Mouse (Mus musculus) embryonic facial prominence, embryonic 13.5 days (tissue): ENCODE results near the gene Plekha7. TPM values are rescaled to one million over a fixed set of nuclear protein-coding genes. Genes with fewer than 3 reads are reported as not detected.

Experiments used
- ATAC-seq: fragments of 200-750 bp; cut with Nextera tagmentation; 2 replicates; pipeline ENCODE4 v1.8.0; 2017; ENCODE audit warnings: low read depth; ENCODE audit not compliant: insufficient number of reproducible peaks, insufficient read depth, low FRiP score, low TSS enrichment
- H3K27ac ChIP-seq: fragments of 300-500 bp; sonication (generic); 2 replicates; pipeline ENCODE4 v1.5.1; 2015; ENCODE audit warnings: moderate library complexity, mild to moderate bottlenecking, inconsistent platforms
- H3K27me3 ChIP-seq: fragments of 300-500 bp; sonication (generic); 2 replicates; pipeline ENCODE4 v1.6.1; 2015; ENCODE audit warnings: mild to moderate bottlenecking, inconsistent platforms
- H3K36me3 ChIP-seq: fragments of 300-500 bp; sonication (generic); 2 replicates; pipeline ENCODE4 v1.6.1; 2015; ENCODE audit warnings: mild to moderate bottlenecking, inconsistent platforms
- H3K4me1 ChIP-seq: fragments of 300-500 bp; sonication (generic); 2 replicates; pipeline ENCODE4 v1.6.1; 2015; ENCODE audit warnings: inconsistent platforms
- H3K4me2 ChIP-seq: fragments of 300-500 bp; sonication (generic); 2 replicates; pipeline ENCODE4 v1.6.1; 2015; ENCODE audit warnings: moderate library complexity, mild to moderate bottlenecking, inconsistent platforms
- H3K4me3 ChIP-seq: fragments of 300-500 bp; sonication (generic); 2 replicates; pipeline ENCODE4 v1.5.1; 2015; ENCODE audit warnings: mild to moderate bottlenecking, inconsistent platforms
- H3K9ac ChIP-seq: fragments of 300-500 bp; sonication (generic); 2 replicates; pipeline ENCODE4 v1.6.1; 2015; ENCODE audit warnings: mild to moderate bottlenecking, inconsistent platforms
- H3K9me3 ChIP-seq: fragments of 300-500 bp; sonication (generic); 2 replicates; pipeline ENCODE4 v1.6.1; 2016; ENCODE audit warnings: inconsistent platforms
- WGBS: fragments of 180-500 bp; shearing (Covaris S2); methylation state at CpG from one replicate; pipeline ENCODE4 v1.1.7; 2015; ENCODE audit warnings: mixed read lengths; 5-methylcytosine and 5-hydroxymethylcytosine counted together
- polyA plus RNA-seq: library from polyadenylated mRNA; unstranded; fragments of >200 nt; fragmentation: Nextera tagmentation; extraction: Ambion mirVana; gene quantifications from 2 replicates; pipeline ENCODE4 v1.2.1, GENCODE M21; 2015

Gene Plekha7
- polyA plus RNA-seq, 1 experiment from 2014 or later = 10.9 TPM

DNA sequence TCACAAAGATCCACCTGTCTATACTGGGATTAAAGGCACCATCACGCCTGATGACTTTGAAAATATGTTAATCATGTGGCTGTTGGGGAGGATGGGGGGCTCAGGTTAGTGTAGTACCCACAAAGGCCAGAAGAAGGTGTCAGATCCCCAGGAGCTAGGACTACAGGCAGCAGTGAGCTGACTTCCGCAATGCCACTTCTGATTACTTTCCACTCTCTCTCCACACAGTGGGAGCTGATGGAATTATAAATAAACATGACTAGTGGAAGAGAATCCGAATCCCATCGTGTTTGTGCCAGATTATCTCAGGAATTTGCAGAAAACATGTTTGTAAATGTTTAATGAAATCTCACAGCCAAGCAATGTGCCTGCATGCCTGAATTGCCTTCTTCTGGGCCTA lies 46.1 kb downstream of the Plekha7 start:
- Histone ChIP-seq H3K27me3 (no peaks in the 10 kb centered on the region), H3K4me3 (no peak overlapping the region), H3K9me3 (no peaks in the 10 kb centered on the region), H3K36me3 (no peaks in the 10 kb centered on the region), H3K9ac (no peak overlapping the region), H3K4me1 (peaks cover 13% of the 10 kb centered on the region), H3K4me2 (no peak overlapping the region), H3K27ac (no peak overlapping the region)
- ATAC-seq = no peak
- 41% methylated on average over 4 of the region's 4 CpGs for WGBS

DNA sequence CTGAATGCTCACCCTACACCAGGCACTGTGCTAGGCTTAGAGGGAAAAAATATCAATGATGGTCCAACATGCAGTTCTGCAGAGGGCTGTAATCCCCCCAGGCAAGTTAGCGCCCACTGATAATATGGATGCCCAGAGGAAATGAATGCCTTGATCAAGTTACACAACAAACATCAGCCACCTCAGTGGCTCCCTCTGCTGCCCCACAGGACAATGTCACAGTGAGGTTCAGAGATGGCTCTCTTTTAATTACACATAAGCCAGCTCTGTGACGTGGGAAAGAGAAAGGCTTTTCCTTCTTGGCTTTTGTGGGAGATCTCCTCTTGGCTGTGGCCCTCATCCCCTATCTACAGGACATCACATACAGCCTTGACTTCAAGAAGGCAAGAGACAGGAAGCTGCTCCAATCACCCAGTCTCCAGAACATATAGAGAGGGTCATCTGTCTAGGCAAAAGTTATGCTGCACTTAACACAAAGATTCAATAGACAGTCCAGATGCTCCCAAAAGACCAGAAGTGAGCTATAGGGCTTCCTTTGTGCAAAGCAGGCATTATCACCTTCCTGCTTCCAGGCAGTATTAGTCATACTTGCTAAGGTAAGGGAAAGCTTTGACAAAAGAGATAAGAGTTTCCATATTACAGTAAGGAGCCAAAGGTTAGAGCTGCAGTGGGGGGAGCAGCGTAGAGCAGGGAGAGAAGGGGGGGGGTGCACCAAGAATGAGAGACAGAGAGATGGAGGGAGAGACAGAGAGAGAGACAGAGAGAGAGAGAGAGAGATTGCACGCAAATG lies 47.2 kb downstream of the Plekha7 start:
- WGBS = 57% methylated on average over 4 of the region's 4 CpGs
- no peak overlapping the region for H3K27ac ChIP-seq
- no peak overlapping the region for H3K9ac ChIP-seq
- H3K27me3 ChIP-seq = 0 out of 2 replicates have a peak, but pooled peaks cover under 1% of the 10 kb centered on the region
- H3K9me3 ChIP-seq = no peaks in the 10 kb centered on the region
- no peak for ATAC-seq
- H3K4me3 ChIP-seq = no peak overlapping the region
- no peak overlapping the region for H3K4me2 ChIP-seq
- H3K36me3 ChIP-seq = no peaks in the 10 kb centered on the region
- peaks cover 13% of the 10 kb centered on the region for H3K4me1 ChIP-seq

- ATAC-seq = no peak
- 0 out of 2 replicates have a peak, but pooled peaks cover 6% of the 10 kb centered on the region for H3K4me1 ChIP-seq
- H3K9me3 ChIP-seq = no peaks in the 10 kb centered on the region
- no peak overlapping the region for H3K27ac ChIP-seq
- 0 out of 2 replicates have a peak, but pooled peaks cover 3% of the 10 kb centered on the region for H3K27me3 ChIP-seq
- H3K4me2 ChIP-seq = no peak overlapping the region
- no peak overlapping the region for H3K4me3 ChIP-seq
- WGBS = 79% methylated on average over 17 of the region's 17 CpGs
- H3K9ac ChIP-seq = no peak overlapping the region
- H3K36me3 ChIP-seq = no peaks in the 10 kb centered on the region
Measured at GRCm38 (mm10) chr7:116258464-116259185, 49.6 kb downstream of the Plekha7 start.

GRCm38 (mm10) chr7:116257953-116258352 lies 50.2 kb downstream of the Plekha7 start:
- 84% methylated on average over 10 of the region's 10 CpGs for WGBS
- Histone ChIP-seq H3K4me1 (no peaks in the 10 kb centered on the region), H3K4me3 (no peak overlapping the region), H3K27me3 (0 out of 2 replicates have a peak, but pooled peaks cover 3% of the 10 kb centered on the region), H3K4me2 (no peak overlapping the region), H3K9ac (no peak overlapping the region), H3K36me3 (no peaks in the 10 kb centered on the region), H3K27ac (no peak overlapping the region), H3K9me3 (no peaks in the 10 kb centered on the region)
- ATAC-seq = no peak

DNA sequence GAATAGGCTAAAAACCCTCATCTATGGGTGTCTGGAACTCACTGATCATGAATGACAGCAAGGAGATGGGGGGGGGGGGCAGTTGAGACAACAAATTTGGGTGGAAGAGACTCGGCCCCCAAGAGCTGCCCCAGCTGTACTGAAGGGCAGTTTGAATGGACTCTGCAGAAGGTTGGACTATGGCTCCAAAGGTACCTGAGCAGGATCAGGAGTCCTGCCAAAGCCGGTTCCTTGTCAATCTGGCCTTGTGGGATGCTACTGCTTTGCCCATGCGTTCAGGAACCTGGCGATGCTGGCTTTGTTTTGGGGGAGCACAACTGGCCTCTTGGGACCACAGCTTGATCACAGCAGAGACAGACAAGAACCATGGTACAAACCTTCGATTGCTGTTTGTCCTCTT lies 52.5 kb downstream of the Plekha7 start:
- WGBS = 76% methylated on average over 5 of the region's 5 CpGs
- no peak for ATAC-seq
- Histone ChIP-seq H3K4me3 (no peak overlapping the region), H3K4me1 (no peaks in the 10 kb centered on the region), H3K27ac (no peak overlapping the region), H3K4me2 (no peak overlapping the region), H3K9ac (no peak overlapping the region), H3K36me3 (no peaks in the 10 kb centered on the region), H3K27me3 (peaks cover 6% of the 10 kb centered on the region; the same call in 1 of the 2 replicates), H3K9me3 (no peaks in the 10 kb centered on the region)

- no peaks in the 10 kb centered on the region for H3K36me3 ChIP-seq
- H3K9me3 ChIP-seq = no peaks in the 10 kb centered on the region
- no peak for ATAC-seq
- no peak overlapping the region for H3K4me3 ChIP-seq
- H3K4me1 ChIP-seq = no peaks in the 10 kb centered on the region
- H3K27me3 ChIP-seq = peaks cover 6% of the 10 kb centered on the region; the same call in 1 of the 2 replicates
- H3K9ac ChIP-seq = no peak overlapping the region
- 89% methylated on average over 5 of the region's 5 CpGs for WGBS
- H3K4me2 ChIP-seq = no peak overlapping the region
- H3K27ac ChIP-seq = no peak overlapping the region
Measured at GRCm38 (mm10) chr7:116254660-116255059, 53.5 kb downstream of the Plekha7 start.

GRCm38 (mm10) chr7:116252470-116252869 lies 55.7 kb downstream of the Plekha7 start:
- H3K4me3 ChIP-seq = no peak overlapping the region
- no peaks in the 10 kb centered on the region for H3K36me3 ChIP-seq
- 0 out of 2 replicates have a peak, but pooled peaks cover 4% of the 10 kb centered on the region for H3K9me3 ChIP-seq
- no peak overlapping the region for H3K4me2 ChIP-seq
- peaks cover 6% of the 10 kb centered on the region; the same call in 1 of the 2 replicates for H3K27me3 ChIP-seq
- H3K27ac ChIP-seq = no peak overlapping the region
- ATAC-seq = no peak
- no peak overlapping the region for H3K9ac ChIP-seq
- WGBS = 83% methylated on average over 4 of the region's 4 CpGs
- no peaks in the 10 kb centered on the region for H3K4me1 ChIP-seq

DNA sequence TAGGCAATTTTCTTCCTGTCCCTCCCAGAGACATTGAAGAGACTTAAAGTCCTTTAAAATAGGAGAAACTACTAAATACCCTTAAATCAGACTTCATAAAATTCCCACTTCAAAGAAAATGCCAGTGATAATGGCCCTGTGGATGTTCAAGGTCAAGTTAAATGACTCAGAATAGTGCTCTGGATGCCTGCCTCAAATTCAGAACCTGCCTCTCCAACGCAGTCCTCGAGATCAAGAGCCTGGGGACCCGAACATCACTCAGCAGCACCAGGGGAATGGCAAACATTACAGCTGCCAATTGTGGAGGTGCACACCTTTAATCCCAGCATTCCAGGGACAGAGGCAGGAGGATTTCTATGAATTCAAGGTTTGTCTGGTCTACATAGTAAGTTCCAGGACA lies 56.7 kb downstream of the Plekha7 start:
- Histone ChIP-seq H3K9ac (no peak overlapping the region), H3K4me2 (no peak overlapping the region), H3K27me3 (peaks cover 6% of the 10 kb centered on the region; the same call in 1 of the 2 replicates), H3K36me3 (no peaks in the 10 kb centered on the region), H3K4me3 (no peak overlapping the region), H3K27ac (no peak overlapping the region), H3K4me1 (peaks cover 8% of the 10 kb centered on the region), H3K9me3 (0 out of 2 replicates have a peak, but pooled peaks cover 4% of the 10 kb centered on the region)
- WGBS = 71% methylated on average over 3 of the region's 3 CpGs
- ATAC-seq = no peak

GRCm38 (mm10) chr7:116248536-116248935 lies 59.6 kb downstream of the Plekha7 start:
- ATAC-seq = no peak
- Histone ChIP-seq H3K27me3 (peaks cover 4% of the 10 kb centered on the region; the same call in 1 of the 2 replicates), H3K4me3 (no peak overlapping the region), H3K9ac (no peak overlapping the region), H3K4me1 (peaks cover 19% of the 10 kb centered on the region), H3K9me3 (0 out of 2 replicates have a peak, but pooled peaks cover 4% of the 10 kb centered on the region), H3K36me3 (no peaks in the 10 kb centered on the region), H3K27ac (no peak overlapping the region), H3K4me2 (no peak overlapping the region)
- WGBS = 93% methylated on average over 11 of the region's 11 CpGs

- no peaks in the 10 kb centered on the region for H3K36me3 ChIP-seq
- ATAC-seq = no peak
- no peak overlapping the region for H3K27ac ChIP-seq
- peak overlapping the region; percentile 12; the same call in 1 of the 2 replicates for H3K4me3 ChIP-seq
- H3K27me3 ChIP-seq = peaks cover 4% of the 10 kb centered on the region; the same call in 1 of the 2 replicates
- H3K9ac ChIP-seq = no peak overlapping the region
- 0 out of 2 replicates have a peak, but pooled peaks cover 4% of the 10 kb centered on the region for H3K9me3 ChIP-seq
- WGBS = 5% methylated on average over 7 of the region's 7 CpGs
- peak overlapping the region; percentile 51 for H3K4me2 ChIP-seq
- peaks cover 19% of the 10 kb centered on the region for H3K4me1 ChIP-seq
Measured at GRCm38 (mm10) chr7:116247377-116247729, 60.8 kb downstream of the Plekha7 start.

DNA sequence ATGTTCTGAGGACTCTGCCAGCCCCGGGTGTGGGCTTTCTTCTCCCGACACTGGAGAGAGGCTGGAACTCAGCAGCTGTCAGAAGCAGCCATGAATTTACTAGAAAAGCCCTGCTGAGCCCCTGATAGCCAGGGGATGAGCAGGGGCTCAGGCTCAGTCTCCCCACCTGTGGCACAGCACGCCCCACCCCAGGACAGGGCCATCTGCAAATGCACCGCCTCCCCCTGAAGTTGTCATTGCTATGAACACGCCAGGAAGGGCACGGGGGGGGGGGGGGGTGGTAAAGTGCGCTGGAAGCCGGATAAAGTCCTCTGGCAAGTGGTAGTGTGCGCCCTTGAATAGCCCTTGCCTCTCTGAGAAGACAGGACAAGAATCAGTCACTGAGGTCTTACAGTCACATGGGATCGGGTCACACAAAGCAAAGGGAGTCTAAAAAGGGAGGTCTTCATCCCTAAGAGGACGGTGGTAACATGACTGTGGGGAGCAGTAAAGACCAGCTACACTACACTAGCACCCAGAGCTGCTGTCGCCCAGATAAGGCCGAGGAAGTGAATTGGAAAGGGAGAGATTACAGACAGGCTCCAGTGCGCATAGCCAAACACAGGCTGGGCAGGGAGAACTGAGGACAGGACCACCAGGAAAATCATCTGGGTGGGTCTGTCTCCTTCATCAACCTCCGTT lies 61.3 kb downstream of the Plekha7 start:
- peak; percentile 22; the same call in 1 of the 2 replicates for ATAC-seq
- Histone ChIP-seq H3K4me2 (peak overlapping the region; percentile 51), H3K27me3 (peaks cover 4% of the 10 kb centered on the region; the same call in 1 of the 2 replicates), H3K4me3 (peak overlapping the region; percentile 12), H3K27ac (peak overlapping the region; percentile 57), H3K9me3 (0 out of 2 replicates have a peak, but pooled peaks cover 4% of the 10 kb centered on the region), H3K9ac (no peak overlapping the region), H3K36me3 (no peaks in the 10 kb centered on the region), H3K4me1 (peaks cover 19% of the 10 kb centered on the region)
- 28% methylated on average over 15 of the region's 15 CpGs for WGBS
